Mouse (Mus musculus): ENCODE results near the gene Runx2. TPM values are rescaled to one million over a fixed set of nuclear protein-coding genes. Genes with fewer than 3 reads are reported as not detected.

Runx2 gene
- polyA plus RNA-seq, 1 experiment from 2014 or later = 2.0 TPM

DNA sequence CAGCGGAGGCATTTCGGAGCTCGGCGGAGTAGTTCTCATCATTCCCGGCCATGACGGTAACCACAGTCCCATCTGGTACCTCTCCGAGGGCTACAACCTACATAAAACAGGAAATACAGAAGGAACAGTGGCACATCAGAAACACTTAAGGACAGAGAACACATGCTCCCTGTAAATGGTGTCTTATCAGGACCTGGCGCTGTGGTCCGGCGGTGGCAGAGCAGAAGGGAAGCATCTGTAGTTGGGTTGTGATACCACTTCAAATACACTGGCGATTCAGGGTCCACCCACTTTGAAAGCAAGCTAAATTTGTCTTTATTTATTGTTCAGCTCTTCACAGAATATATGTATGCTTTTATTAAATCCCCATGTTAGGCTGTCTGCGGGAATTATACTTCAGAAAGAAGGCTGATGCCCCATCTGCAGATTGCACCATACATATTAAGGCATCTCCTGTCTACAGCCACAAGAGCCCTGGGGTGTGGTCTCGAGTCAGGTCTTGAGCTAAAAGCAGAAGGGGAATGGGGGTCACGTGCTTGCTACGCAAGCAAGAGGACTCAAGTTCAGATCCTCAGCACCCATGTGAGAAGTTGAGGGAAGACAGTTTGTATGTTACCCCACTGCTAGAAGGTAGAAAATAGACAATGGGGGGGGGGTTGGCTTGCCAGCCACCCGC, 89.7 kb downstream of the Runx2 start:
- Histone ChIP-seq H3K27me3 (replicated peaks; ENCODE audit: low read depth, poor library complexity, severe bottlenecking) (peaks cover 26% of the 10 kb centered on the region), H3K4me1 (0 out of 2 replicates have a peak, but pooled peaks cover 8% of the 10 kb centered on the region), H3K9me3 (no peaks in the 10 kb centered on the region), H3K4me3 (no peak overlapping the region), H3K36me3 (replicated peaks) (no peaks in the 10 kb centered on the region), H3K27ac (replicated peaks) (no peak overlapping the region)
- WGBS = 90% methylated on average over 16 of the region's 16 CpGs
- DNase-seq (ENCODE audit: low spot score) = no peak

- Histone ChIP-seq H3K36me3 (replicated peaks) (no peaks in the 10 kb centered on the region), H3K27me3 (replicated peaks; ENCODE audit: low read depth, poor library complexity, severe bottlenecking) (peaks cover 20% of the 10 kb centered on the region), H3K4me3 (no peak overlapping the region), H3K4me1 (0 out of 2 replicates have a peak, but pooled peaks cover 8% of the 10 kb centered on the region), H3K27ac (replicated peaks) (no peak overlapping the region), H3K9me3 (no peaks in the 10 kb centered on the region)
- WGBS = 76% methylated on average over 11 of the region's 11 CpGs
- DNase-seq (ENCODE audit: low spot score) = no peak
Observed at GRCm38 (mm10) chr17:44724255-44724654, 90.3 kb downstream of the Runx2 start.

- no peaks in the 10 kb centered on the region for H3K9me3 ChIP-seq
- no peak overlapping the region for H3K27ac ChIP-seq (replicated peaks)
- H3K27me3 ChIP-seq (replicated peaks; ENCODE audit: low read depth, poor library complexity, severe bottlenecking) = 0 out of 2 replicates have a peak, but pooled peaks cover 5% of the 10 kb centered on the region
- no peaks in the 10 kb centered on the region for H3K36me3 ChIP-seq (replicated peaks)
- peaks cover 24% of the 10 kb centered on the region for H3K4me1 ChIP-seq
- no peak for DNase-seq (ENCODE audit: low spot score)
- 62% methylated on average over 8 of the region's 8 CpGs for WGBS
- H3K4me3 ChIP-seq = no peak overlapping the region
Observed at GRCm38 (mm10) chr17:44722103-44722792, 92.3 kb downstream of the Runx2 start.

GRCm38 (mm10) chr17:44718591-44718990, 96.0 kb downstream of the Runx2 start:
- 54% methylated on average over 6 of the region's 6 CpGs for WGBS
- Histone ChIP-seq H3K4me1 (peaks cover 27% of the 10 kb centered on the region), H3K27ac (replicated peaks) (no peak overlapping the region; the same call in 1 of the 2 replicates), H3K4me3 (no peak overlapping the region), H3K9me3 (no peaks in the 10 kb centered on the region), H3K36me3 (replicated peaks) (no peaks in the 10 kb centered on the region), H3K27me3 (replicated peaks; ENCODE audit: low read depth, poor library complexity, severe bottlenecking) (no peaks in the 10 kb centered on the region)
- no peak for DNase-seq (ENCODE audit: low spot score)

DNA sequence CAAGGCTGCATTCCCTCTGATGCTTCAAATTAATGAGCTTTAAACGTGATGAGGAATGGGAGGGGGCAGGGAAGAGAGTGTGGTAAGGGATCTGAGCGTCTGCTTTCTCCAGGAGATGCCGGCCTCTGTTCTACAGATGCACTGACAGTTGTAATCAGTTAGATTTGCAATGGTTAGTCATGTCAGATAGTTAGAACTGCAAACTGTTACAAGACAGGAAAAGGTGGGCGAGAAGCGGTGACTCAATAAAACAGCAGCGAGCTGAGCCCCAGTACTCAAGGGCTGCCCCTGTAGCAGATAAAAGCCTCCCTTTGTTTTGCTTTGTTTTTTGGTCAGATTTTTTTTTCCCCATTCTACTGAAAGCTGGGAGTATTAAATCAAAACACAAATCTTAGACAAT, 96.6 kb downstream of the Runx2 start:
- Histone ChIP-seq H3K27ac (replicated peaks) (no peak overlapping the region; the same call in 1 of the 2 replicates), H3K4me3 (no peak overlapping the region)
- 33% methylated on average over 6 of the region's 6 CpGs for WGBS

DNA sequence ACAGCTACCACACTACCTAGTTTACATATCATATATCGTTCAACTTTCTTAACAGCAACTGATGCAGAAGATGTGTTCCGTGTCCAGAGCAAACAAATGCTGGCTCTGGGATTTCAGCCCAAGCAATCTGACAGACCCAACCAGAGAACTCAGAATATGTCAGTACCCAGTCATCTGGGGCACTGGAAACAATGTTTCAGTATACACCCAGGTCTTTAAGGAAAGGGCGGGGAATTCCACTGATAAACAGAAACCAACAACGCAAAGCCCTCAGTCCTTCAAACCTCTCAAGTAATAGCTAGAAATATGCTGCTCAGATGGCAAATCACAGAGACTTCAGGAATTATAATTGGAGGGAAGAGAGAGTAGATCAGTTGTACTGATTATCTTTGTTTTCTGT, 100.5 kb downstream of the Runx2 start:
- peaks cover 27% of the 10 kb centered on the region for H3K4me1 ChIP-seq
- H3K27me3 ChIP-seq (replicated peaks; ENCODE audit: low read depth, poor library complexity, severe bottlenecking) = no peaks in the 10 kb centered on the region
- no peaks in the 10 kb centered on the region for H3K36me3 ChIP-seq (replicated peaks)
- WGBS = 93% methylated on average over 4 of the region's 4 CpGs
- no peaks in the 10 kb centered on the region for H3K9me3 ChIP-seq
- DNase-seq (ENCODE audit: low spot score) = no peak
- H3K27ac ChIP-seq (replicated peaks) = no peak overlapping the region
- no peak overlapping the region for H3K4me3 ChIP-seq

More for the DNA sequence above, 96.6 kb downstream of the Runx2 start:
- DNase-seq (ENCODE audit: low spot score) = no peak
- Histone ChIP-seq H3K4me1 (peaks cover 27% of the 10 kb centered on the region), H3K27me3 (replicated peaks; ENCODE audit: low read depth, poor library complexity, severe bottlenecking) (no peaks in the 10 kb centered on the region), H3K9me3 (no peaks in the 10 kb centered on the region), H3K36me3 (replicated peaks) (no peaks in the 10 kb centered on the region)

GRCm38 (mm10) chr17:44713404-44713803, 101.2 kb downstream of the Runx2 start:
- 91% methylated on average over 8 of the region's 8 CpGs for WGBS
- Histone ChIP-seq H3K27ac (replicated peaks) (no peak overlapping the region), H3K4me3 (no peak overlapping the region), H3K27me3 (replicated peaks; ENCODE audit: low read depth, poor library complexity, severe bottlenecking) (no peaks in the 10 kb centered on the region), H3K9me3 (no peaks in the 10 kb centered on the region), H3K36me3 (replicated peaks) (no peaks in the 10 kb centered on the region), H3K4me1 (peaks cover 22% of the 10 kb centered on the region)
- no peak for DNase-seq (ENCODE audit: low spot score)

GRCm38 (mm10) chr17:44709516-44710252, 104.9 kb downstream of the Runx2 start:
- DNase-seq (ENCODE audit: low spot score) = no peak
- Histone ChIP-seq H3K27ac (replicated peaks) (no peak overlapping the region), H3K36me3 (replicated peaks) (no peaks in the 10 kb centered on the region), H3K4me3 (no peak overlapping the region), H3K27me3 (replicated peaks; ENCODE audit: low read depth, poor library complexity, severe bottlenecking) (no peaks in the 10 kb centered on the region), H3K4me1 (peaks cover 4% of the 10 kb centered on the region), H3K9me3 (no peaks in the 10 kb centered on the region)
- 60% methylated on average over 11 of the region's 11 CpGs for WGBS

DNA sequence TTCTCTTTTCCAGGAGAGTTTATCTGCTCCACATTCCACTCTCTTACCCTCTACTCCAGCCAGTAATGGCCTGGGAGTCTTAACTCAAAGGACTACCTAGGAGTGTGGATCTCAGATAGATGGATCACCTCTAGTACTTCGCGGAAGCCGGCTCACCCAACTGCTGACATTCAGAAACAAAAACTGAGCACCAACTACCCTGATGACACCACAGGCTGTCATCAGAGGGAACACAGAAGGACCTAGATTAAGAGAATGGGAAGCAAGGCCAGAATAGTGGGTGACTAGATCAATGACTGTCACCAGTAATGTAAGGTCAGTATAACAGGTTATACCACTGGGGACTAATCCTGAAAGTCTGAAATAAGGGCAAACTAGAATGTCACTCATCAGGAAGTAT, 106.6 kb downstream of the Runx2 start:
- H3K27ac ChIP-seq (replicated peaks) = no peak overlapping the region
- 95% methylated on average over 3 of the region's 3 CpGs for WGBS
- no peaks in the 10 kb centered on the region for H3K27me3 ChIP-seq (replicated peaks; ENCODE audit: low read depth, poor library complexity, severe bottlenecking)
- H3K36me3 ChIP-seq (replicated peaks) = no peaks in the 10 kb centered on the region
- H3K4me1 ChIP-seq = peaks cover 4% of the 10 kb centered on the region
- DNase-seq (ENCODE audit: low spot score) = no peak
- no peaks in the 10 kb centered on the region for H3K9me3 ChIP-seq
- no peak overlapping the region for H3K4me3 ChIP-seq

DNA sequence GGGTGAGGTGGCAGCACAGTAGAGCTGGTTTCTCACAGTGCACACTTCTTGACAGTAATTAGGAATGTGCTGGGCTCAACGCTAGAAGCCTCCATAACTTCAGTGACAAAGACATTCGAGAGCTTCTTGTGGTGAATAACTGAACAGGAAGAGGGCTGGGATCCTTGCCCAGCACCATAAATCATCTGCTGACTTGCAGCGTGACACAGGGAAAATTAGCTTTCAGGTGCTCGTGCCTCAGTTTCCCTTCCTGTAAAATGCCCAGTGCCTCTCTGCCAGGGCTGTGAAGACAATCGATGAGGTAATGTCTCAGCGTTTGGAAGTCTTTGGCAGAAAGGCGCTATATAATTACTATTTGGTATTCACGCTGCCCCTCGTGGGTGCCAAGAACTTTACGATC, 108.1 kb downstream of the Runx2 start:
- Histone ChIP-seq H3K27me3 (replicated peaks; ENCODE audit: low read depth, poor library complexity, severe bottlenecking) (no peaks in the 10 kb centered on the region), H3K4me3 (no peak overlapping the region), H3K27ac (replicated peaks) (no peak overlapping the region), H3K9me3 (no peaks in the 10 kb centered on the region), H3K36me3 (replicated peaks) (no peaks in the 10 kb centered on the region), H3K4me1 (peaks cover 4% of the 10 kb centered on the region)
- WGBS = 92% methylated on average over 10 of the region's 10 CpGs
- DNase-seq (ENCODE audit: low spot score) = no peak

- Histone ChIP-seq H3K27ac (replicated peaks) (no peak overlapping the region), H3K36me3 (replicated peaks) (no peaks in the 10 kb centered on the region), H3K4me1 (no peaks in the 10 kb centered on the region), H3K4me3 (no peak overlapping the region), H3K9me3 (no peaks in the 10 kb centered on the region), H3K27me3 (replicated peaks; ENCODE audit: low read depth, poor library complexity, severe bottlenecking) (no peaks in the 10 kb centered on the region)
- no peak for DNase-seq (ENCODE audit: low spot score)
- WGBS = 61% methylated on average over 14 of the region's 14 CpGs
Observed at GRCm38 (mm10) chr17:44702506-44703298, 111.9 kb downstream of the Runx2 start.

DNA sequence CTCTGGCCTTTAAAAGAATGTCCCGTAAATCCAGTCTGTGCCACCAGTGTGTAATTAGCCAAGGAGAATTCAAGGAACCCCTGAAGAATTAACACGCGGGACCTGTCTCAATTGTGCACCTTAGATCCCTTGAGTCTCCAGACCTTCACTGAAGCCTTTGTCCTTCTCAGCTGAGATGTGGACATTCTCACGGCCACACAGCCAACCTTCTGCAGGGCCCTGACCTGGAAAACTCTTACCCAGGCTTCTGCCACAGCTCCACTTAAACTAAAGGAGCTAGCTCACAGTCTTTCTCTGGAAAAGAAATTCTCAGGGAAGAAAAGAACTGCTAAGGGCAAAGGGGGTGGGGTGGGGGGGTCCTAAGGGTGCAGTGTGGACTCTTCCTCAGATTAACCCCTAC, 113.1 kb downstream of the Runx2 start:
- no peak overlapping the region for H3K4me3 ChIP-seq
- no peak for DNase-seq (ENCODE audit: low spot score)

More for the DNA sequence above, 113.1 kb downstream of the Runx2 start:
- H3K27me3 ChIP-seq (replicated peaks; ENCODE audit: low read depth, poor library complexity, severe bottlenecking) = no peaks in the 10 kb centered on the region
- no peaks in the 10 kb centered on the region for H3K4me1 ChIP-seq
- H3K9me3 ChIP-seq = no peaks in the 10 kb centered on the region
- H3K27ac ChIP-seq (replicated peaks) = no peak overlapping the region
- H3K36me3 ChIP-seq (replicated peaks) = no peaks in the 10 kb centered on the region
- 90% methylated on average over 4 of the region's 4 CpGs for WGBS

All from embryonic facial prominence, embryonic 10.5 days (tissue).